Mouse (Mus musculus) 416B (cell line): ENCODE measurements around the gene Grid2.

ENCODE experiments used
- DNase-seq: peaks from one replicate; pipeline ENCODE4 v3.0.0; 2011; ENCODE audit warnings: low read depth

The Grid2 gene

DNA sequence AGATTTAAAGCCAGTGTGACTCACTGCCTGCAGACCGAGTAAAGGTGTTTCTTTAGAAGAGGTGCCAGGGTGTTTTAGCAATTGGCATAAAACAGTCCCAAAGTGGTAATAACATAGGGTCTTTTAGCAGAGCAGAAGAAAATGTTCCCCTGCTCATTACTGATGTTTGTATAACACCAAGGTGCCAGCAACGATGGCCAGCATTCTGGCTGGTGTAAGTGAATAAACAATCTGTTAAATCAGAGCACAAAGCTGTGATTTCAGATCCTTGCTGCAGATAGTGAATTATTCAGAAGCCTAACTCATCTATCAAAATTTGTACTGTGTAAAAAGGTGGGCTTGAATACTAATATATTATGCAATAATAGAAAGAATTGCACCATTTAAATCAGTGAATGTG is 353.9 kb downstream of the Grid2 start:
- no peak for DNase-seq

DNA sequence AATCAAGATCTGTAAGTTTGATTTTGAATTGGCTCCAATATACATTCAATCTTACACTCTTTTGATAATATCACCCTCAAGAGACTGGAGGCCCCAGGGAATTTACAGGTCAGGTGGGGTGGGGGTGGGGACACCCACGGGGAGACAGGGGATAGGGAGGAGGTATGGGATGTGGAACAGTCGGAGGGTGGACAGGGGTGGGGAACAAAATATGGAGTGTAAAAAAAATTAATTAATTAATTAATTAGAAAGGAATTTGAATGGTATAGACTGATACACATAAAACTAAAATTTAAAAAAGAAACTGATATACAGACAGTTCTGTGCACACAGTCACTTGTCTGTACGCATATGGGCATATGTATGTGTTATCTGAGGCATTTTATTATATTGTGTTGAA is 380.3 kb downstream of the Grid2 start:
- DNase-seq, result no peak

DNA sequence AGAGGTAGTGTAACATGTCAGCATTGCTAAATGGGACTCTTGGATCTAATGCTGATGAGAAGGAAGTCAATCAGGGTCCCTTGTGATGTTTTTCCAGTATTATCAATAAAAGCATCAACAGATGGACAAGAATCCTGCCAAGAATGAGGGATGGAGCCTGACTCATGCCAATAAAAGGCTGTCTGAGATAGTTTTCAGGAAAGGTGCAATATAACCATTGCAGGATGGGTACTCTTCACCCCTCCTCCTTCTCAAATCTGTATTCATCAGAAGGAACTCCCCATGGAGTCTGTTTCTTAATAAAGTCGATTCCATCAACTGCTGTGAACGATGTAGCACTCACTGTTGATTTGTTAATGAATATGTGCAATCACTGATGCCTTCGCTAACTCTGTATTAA is 403.7 kb downstream of the Grid2 start:
- DNase-seq, result no peak

DNA sequence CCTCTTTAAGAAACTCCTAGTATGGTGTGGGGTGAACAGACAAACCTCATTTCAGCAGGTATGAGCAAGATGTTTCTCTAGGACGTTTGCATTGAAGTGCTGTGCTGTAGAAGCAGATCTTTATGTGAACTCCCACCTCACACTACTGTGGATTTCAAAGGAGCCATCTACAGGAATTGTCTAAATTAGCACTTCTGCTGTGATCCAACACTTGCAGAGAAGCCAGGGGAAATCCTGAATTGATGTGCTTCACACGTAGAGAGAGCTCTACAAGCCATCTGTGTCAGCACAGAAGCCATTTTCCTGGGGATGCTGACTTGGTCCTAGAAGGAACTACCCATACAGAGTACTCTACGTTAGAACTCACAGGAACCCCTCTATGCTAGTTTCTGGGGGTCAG is 430.0 kb downstream of the Grid2 start:
- DNase-seq, result no peak

DNA sequence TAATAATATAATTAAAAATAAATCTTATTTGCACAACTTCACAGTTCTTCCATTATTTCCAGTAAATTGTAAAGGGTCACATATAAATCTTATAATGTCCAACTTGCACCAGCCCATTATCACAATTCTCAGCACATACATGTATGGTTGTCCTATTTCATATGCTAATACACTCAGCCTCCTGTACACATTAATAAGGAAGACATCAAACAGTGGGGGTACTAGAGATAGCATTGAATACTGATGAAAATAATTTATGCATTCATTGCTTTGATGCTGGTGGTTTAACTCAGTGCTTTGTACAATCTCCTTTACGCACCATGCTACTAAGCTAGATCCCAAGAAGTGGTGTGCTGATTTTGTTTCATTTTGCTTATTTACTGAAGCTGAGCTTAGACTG is 446.0 kb downstream of the Grid2 start:
- DNase-seq, result no peak

DNA sequence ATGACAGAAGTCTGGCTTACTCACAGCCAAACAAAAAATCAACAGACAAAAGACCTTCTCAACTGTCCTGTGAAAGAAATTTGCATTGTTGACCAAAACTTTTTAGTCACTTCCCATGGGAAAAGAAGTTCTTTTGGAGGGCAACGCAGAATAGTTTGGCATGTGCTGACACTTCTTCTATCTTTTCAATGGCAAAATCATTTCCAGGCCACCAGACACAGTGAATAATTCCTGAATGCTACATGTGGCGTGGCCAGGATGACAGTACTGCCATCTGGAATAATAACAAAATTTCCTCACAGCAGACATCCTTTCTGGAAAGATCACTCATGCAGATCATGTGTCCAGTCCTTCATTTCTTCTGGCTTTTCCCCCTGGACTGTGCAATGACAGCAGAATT is 478.1 kb downstream of the Grid2 start:
- no peak for DNase-seq

DNA sequence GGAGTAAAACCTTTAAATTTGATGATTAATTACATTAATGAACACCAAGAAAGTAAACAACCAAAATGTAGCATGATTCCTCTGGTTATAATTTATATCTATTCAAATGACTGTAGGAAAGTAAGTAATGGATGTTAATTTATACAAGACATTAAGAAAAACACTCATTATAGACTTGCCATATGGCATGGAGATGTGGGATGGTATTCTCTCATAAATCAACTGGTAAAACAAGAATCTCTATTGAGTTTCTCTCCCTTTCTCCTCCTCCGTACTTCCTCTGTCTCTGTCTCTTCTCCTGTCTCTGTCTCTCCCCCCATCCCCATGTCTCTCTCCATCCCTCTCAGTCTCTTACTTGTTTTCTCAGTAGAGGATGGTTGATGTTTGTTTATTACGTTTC is 506.9 kb downstream of the Grid2 start:
- DNase-seq, result no peak

DNA sequence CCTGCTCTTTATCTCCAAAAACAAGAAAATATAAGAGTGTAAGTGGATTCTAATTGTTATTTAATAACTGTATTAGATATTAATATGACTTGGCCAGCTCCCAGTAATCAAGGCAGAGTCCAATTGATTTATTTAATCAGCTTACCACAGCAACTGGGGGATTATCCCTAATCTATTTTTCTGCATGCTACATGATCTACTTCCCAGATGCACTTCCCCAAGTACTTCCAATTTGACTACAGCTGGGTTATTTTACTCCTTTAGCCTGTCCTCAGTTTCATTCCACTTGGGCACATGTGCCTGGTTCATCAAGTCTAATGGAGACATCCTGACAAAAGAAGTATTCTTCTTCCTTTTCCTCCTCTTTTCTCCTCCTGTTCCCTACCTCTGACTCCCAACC is 539.0 kb downstream of the Grid2 start:
- DNase-seq, result no peak

DNA sequence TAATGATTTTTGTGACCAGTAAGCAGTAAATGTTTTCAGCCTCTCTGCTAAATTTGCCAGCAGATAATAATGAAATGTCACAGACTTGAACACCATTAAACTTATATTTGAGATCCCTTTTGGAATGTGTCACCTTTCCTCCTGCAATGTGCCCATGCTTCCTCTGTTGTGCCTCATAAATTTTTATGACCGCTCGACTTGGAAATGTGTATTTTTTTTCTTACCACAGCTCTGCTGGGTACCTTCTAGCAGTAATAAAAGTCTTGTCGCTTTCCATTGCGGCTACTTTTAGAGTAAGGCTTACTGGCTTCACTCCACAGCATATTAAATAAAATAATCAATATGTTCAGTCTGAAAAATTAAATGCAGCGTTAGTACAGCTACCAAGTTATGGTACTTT is 564.6 kb downstream of the Grid2 start:
- DNase-seq, result no peak

DNA sequence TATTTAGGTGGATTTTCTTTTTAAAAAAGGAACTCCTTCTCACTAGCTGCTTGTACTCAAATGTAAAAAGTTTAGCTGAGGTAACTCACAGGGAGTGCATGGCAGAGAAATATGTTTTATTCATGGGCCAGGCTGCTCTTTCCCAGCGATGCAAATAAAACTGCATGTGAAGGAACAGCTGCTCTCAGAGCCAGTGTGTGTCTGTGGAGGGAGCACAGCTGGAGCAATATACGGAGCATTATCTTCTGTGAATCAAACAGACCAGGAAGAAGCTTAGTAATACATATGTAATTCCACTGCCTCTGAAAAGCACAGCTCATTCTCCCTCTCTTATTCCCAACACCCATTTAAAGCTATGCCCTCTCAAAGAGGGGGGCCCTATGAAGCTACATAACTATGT is 607.0 kb downstream of the Grid2 start:
- no peak for DNase-seq

DNA sequence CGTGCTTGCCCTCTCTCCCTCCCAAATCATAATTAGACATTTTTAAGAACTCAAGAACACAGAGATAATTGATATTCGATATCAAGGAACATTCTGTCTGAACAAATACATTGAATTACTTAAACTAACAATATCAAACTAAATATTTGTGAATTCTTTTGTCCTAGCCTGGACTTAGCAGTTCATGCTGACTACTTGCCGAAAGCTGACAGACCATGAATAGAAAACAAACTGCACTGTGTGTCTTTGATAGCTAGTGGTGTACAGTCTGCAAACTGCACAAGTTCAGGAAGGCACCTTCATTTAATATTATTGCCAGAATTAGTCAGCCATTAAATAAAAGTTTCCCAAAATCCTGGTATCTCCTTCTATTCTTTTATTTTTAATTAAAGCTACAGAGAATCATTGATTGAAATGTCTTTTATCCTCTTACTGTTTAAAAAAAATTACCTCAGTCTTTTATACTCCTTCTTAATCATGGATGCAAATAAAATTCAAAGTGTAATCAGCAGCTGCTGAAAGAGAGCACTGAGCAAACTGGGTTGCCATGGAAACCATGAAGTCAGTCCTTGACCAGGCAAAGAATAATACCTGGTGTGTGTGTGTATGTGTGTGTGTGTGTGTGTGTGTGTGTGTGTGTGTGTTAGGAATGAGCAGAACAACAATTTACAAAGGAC is 621.5 kb downstream of the Grid2 start:
- no peak for DNase-seq

DNA sequence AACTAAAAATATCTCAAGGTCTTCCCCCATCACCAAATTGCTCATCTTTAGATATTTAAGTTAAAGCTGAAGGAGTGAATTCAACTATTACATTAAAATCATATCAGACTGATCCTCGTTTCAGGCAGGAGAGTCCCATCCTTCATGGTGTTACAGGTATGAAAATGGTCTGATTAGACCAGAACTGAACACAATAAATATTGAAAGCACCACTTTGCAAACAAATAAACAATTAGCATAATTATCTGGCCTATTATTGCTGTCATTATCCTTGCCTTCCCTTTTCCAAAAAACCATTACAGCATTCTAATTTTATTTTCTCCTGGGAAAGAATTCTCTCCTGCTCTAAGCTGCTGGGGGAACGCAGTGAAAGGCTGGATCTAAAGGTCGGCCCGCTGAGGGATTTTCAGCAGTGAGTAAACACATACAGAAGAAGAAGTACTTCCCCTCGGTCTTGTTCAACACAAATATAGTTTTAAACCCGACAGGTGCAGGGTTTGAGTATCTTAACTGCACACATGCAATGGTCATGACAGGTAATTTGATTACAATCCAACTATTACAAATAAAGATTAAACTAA is 622.2 kb downstream of the Grid2 start:
- no peak for DNase-seq

DNA sequence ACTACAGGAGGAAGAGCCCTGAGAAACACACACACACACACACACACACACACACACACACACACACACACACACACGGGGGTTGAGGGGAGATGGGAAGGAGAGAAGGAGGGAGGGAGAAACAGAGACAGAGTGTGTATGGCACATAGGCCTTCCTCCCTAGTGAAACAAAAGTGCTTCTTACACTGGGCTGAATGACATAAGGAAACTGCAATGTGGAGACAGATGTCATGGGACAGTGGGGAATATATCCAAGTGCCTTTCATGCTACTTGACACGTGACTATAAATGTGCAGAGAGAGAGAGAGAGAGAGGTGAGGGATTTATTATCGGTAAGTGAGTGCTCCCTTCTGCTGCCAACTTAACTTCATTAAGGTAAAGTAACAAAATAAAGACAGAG is 639.0 kb downstream of the Grid2 start:
- DNase-seq, result no peak

DNA sequence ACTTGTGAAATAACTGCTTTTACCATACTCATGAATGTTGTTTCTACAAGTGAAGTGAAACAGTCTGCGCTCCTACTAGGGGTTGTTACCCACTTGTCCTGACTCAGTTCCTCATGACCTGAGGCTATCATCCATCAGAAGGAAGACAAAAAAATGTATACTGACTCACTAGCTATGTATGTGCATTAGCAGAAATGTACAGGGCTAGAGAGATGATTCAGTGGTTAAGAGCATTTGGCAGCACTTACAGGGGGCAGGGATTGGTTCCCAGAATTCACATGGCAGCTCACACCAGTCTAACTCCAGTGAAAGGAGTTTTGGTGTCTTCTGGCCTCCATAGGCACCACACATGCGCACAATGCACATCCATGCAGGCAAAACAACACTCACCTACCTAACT is 642.5 kb downstream of the Grid2 start:
- no peak for DNase-seq

DNA sequence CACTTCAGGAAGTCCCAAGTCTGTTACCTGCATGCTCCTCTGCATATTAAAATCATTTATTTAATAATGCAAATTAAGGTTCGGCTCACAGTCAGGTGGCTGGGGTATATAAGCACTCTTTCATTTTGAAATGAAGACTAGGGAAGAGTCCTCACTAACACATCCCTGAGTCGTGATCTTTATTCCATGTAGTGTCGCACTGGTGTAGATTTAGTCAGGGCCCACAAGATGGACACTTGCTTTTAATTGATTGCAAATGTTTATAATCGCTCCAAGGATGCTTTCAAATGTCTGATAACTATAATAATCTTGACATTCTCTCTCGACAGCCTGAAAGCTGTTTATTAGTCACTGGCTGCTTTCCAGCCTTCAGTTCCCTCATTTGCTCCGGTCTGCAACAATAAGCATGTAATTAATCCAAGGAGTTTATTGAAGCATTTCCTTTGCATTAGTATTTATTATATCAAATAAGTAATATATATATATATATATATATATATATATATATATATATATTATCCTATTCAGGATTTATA is 661.4 kb downstream of the Grid2 start:
- DNase-seq, result no peak

DNA sequence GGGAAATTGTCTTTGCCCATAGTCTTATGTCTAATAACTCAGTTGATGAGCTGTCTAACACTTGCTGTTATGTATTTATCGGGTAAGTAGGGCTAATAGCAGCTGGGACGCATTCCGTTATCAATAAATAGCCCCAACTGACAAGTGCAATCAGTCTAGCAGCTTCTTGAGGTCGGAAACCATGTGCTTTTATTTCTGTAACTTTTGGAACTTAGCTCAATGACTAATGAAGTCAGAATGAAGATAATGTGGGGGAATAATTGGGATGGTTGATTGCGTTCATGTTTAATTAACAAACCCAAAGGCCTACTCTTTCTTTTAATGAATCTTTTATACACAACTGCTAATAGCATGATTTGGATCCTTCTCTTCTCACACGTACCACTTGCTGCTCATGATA is 666.3 kb downstream of the Grid2 start:
- DNase-seq, result no peak

DNA sequence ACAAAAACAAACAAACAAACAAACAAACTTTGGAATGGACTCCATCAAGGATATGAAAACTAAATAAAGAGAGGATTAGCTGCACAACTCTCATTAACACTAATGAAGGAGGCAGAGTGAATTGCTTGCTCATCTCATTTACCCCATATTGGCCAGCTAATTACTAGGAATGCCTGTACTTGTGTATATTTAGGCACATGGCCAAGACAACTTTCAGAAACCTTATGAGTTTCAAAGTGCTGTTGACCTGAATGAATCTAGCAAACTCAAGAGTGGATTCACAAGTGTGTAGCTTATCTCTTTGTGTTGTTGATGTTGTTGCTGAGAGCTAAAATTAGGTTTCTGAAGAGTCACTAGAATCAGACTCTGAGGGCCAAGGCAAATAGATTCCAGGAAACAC is 675.5 kb downstream of the Grid2 start:
- no peak for DNase-seq

DNA sequence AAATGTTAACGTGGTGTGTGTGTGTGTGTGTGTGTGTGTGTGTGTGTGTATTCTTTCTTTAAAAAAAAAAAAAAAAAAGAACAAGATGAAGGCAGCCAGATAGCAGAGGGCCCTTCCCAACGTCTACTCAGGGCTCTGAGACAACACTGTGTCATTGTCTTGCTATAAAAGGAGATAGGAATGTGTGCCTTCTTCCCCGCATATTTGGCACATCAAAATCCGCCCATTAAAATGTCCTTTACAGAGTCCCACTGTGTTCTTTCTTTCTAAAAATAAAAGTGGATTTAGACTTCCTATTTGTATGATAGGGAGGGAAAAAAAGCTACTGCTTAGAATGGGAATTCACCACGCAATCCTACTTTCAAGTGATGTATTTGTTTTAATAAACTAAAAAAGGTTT is 691.0 kb downstream of the Grid2 start:
- DNase-seq, result no peak

DNA sequence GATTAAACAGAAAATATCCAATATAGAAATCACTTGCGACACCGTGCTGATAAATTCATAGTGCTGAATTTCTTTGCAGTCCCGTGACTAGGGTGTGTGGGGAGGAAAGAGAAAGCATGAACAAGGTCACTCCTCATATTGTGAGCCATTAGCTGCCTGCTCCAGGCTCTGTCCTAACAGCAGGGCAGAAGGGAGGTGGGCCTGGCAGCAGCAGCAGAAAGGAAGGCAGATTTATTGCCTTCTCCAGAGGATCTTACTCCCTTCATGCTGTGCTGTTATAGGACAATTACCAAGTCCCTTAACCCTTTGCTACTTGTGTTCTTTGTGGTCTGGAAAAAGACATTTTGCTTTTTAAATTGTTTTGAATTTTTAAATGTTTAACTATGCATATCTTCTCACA is 708.1 kb downstream of the Grid2 start:
- no peak for DNase-seq

DNA sequence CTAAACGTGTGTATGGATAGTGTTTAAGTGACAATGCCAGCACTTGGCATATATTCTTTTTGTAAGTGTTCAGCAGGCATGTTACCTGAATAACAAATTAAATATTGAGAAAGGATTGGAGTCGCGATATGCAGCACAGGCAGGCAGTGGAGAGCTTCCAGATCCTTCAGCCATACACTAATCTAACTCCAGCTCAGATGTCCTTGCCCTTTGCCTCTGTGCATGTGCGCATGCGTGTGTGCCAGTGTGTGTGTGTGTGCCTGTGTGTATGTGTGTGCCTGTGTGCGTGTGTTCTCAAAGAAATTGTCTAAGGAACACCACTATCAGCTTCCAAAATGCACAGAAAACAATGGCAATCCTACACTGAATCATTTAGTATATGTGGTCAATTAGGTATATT is 708.6 kb downstream of the Grid2 start:
- no peak for DNase-seq

DNA sequence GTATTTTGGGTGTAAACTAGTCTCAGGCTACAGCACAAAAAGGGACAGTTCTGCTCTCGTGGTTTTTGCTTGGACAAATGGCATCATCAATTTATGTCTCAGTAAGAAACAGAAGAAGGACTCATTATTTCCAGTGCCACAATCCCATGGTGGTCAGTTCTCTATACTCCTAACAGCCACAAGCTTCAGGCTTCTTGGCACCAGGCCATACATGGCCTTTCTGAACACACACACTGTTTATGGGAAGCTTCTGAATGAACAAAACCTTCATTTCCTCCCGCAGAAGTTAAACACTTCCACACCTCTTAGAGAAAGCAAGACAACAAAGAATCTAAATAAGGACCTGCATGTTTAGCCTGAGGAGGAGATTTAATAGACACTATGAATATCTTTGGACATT is 709.1 kb downstream of the Grid2 start:
- no peak for DNase-seq

DNA sequence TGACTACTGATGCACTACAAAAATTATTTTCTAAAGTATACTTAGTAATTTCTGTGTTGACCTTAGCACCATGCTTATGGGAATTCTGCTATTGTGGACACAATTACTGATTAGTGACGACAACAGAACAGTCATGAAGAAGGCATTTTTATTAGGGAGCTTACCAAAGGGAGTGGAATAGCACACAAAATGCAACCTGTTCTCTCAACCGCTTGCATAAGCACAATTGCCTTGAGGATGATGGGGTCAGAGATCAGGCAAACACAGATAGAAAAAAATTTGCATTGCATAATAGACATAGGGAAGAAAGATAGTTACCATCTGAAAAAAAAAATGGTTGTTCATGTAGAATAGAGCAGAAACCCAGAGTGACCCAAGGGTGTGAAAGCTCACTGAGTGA is 790.4 kb downstream of the Grid2 start:
- no peak for DNase-seq

DNA sequence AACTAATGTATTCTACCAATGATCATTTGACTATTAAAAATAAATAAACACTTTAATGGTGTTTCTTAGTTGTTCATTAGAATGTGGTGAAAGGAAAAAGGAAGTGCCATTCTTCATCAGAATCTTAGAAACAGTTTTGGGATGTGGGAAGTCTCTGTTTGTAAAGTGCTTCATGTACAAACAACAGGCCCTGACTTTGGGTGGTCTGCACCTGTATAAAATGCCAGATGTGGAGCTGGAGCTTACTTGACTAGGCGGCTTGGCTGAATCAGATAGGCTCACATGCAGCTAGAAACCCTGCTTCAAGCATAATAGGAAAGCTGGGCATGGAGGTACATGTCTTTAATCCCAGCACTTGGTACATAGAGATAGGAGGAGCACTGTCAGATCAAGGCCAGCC is 791.1 kb downstream of the Grid2 start:
- DNase-seq, result no peak

DNA sequence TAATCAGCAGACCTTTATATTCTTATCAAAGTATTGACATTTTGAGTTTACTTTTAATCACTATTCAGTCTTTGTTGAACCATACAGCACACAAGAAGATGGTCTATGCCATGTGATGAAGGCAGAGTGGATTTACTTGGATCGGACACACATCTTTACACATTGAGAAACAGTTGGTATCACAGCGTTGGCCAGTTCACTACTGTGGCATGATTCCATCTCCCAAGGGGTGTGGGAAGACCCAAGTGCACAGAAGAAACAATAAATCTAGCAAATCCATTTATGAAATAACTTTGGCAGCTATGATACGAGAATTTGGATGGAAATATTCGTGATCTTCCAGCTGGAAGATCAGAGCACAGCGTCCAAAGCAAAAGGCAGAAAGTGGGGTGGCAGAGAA is 792.3 kb downstream of the Grid2 start:
- no peak for DNase-seq
